Mouse (Mus musculus) CH12.LX (cell line): ENCODE measurements around the gene Slc34a1. TPM values are rescaled to one million over a fixed set of nuclear protein-coding genes. Genes with fewer than 3 reads are reported as not detected.

Source experiments
- DNase-seq: peaks from one replicate; pipeline ENCODE4 v3.0.0-alpha.2; 2013; ENCODE audit errors: extremely low read depth
- H3K27ac ChIP-seq: 2 replicates; pipeline ENCODE4 v1.5.1; 2012; ENCODE audit warnings: low read depth, mild to moderate bottlenecking, control low read depth, moderate library complexity; ENCODE audit not compliant: insufficient read depth
- H3K27me3 ChIP-seq: replicated peaks from 2 replicates; pipeline ENCODE3; 2012; ENCODE audit warnings: inconsistent platforms
- H3K36me3 ChIP-seq, 2 experiments: replicated peaks in 1 of 2; 2 replicates each; pipeline versions ENCODE3 to v1.6.1; 2012; ENCODE audit warnings: inconsistent platforms in 1 of 2, low read length in 1 of 2, mild to moderate bottlenecking in 1 of 2, mixed read lengths in 1 of 2, moderate library complexity in 1 of 2; ENCODE audit not compliant: control insufficient read depth in 1 of 2, insufficient read depth in 1 of 2
- H3K4me1 ChIP-seq, 2 experiments: 2 replicates each; pipeline ENCODE4 v1.6.1; 2012; ENCODE audit warnings: inconsistent platforms in 1 of 2, moderate library complexity in 1 of 2; ENCODE audit not compliant: insufficient read depth in 2 of 2, control insufficient read depth in 1 of 2
- H3K4me2 ChIP-seq: 2 replicates; pipeline ENCODE4 v1.6.1; 2012; ENCODE audit warnings: low read depth, mild to moderate bottlenecking, control low read depth; ENCODE audit not compliant: poor library complexity, insufficient read depth, severe bottlenecking
- H3K4me3 ChIP-seq, 3 experiments: fragments of 150-350 bp in 1 of 3; sonication (generic) in 1 of 3; replicated peaks in 1 of 3; 2 replicates each; pipeline versions ENCODE3 to v1.5.1; 2011 to 2012; ENCODE audit warnings: low read depth in 2 of 3, low read length in 2 of 3, mild to moderate bottlenecking in 2 of 3, moderate library complexity in 2 of 3, control low read depth in 1 of 3, improper control_type of control experiment in 1 of 3, inconsistent platforms in 1 of 3, mixed read lengths in 1 of 3; ENCODE audit not compliant: poor library complexity in 1 of 3
- H3K79me2 ChIP-seq: replicated peaks from 2 replicates; pipeline ENCODE4 v1.6.1; 2012; ENCODE audit warnings: mild to moderate bottlenecking, moderate library complexity; ENCODE audit not compliant: control insufficient read depth, poor library complexity, insufficient read depth, severe bottlenecking; ENCODE audit errors: extremely low read depth
- H3K9ac ChIP-seq: 2 replicates; pipeline ENCODE4 v1.6.1; 2012; ENCODE audit warnings: low read depth, mild to moderate bottlenecking, control low read depth, moderate library complexity; ENCODE audit not compliant: insufficient read depth
- H3K9me3 ChIP-seq: replicated peaks from 2 replicates; pipeline ENCODE3; 2012; ENCODE audit warnings: low read length, inconsistent platforms, mixed read lengths
- CHD1 ChIP-seq: IDR thresholded peaks from 2 replicates; pipeline ENCODE4 v1.6.1; 2012; ENCODE audit warnings: low read depth, low read length, improper control_type of control experiment, inconsistent platforms
- CHD2 ChIP-seq: IDR thresholded peaks from 2 replicates; pipeline ENCODE4 v1.6.1; 2011; ENCODE audit warnings: low read length, improper control_type of control experiment
- CTCF ChIP-seq, 2 experiments: IDR thresholded peaks in 1 of 2; conservative IDR thresholded peaks in 1 of 2; 2 replicates each; pipeline ENCODE4 v1.5.1; 2011 to 2012; ENCODE audit warnings: low read depth in 2 of 2, low read length in 2 of 2, improper control_type of control experiment in 1 of 2, inconsistent platforms in 1 of 2, mild to moderate bottlenecking in 1 of 2, moderate library complexity in 1 of 2
- E2F4 ChIP-seq: IDR thresholded peaks from 2 replicates; pipeline ENCODE4 v1.6.1; 2011; ENCODE audit warnings: low read depth, low read length, improper control_type of control experiment; ENCODE audit not compliant: insufficient replicate concordance
- ETS1 ChIP-seq: conservative IDR thresholded peaks from 2 replicates; pipeline ENCODE4 v1.6.1; 2012; ENCODE audit warnings: low read depth, mild to moderate bottlenecking, inconsistent platforms, low read length, improper control_type of control experiment, moderate library complexity
- GABPA ChIP-seq: IDR thresholded peaks from 2 replicates; pipeline ENCODE4 v1.6.1; 2012; ENCODE audit warnings: low read depth, low read length, improper control_type of control experiment, inconsistent platforms; ENCODE audit not compliant: insufficient replicate concordance
- KAT2A ChIP-seq: IDR thresholded peaks from 2 replicates; pipeline ENCODE4 v1.6.1; 2012; ENCODE audit warnings: low read length, improper control_type of control experiment, inconsistent platforms; ENCODE audit not compliant: insufficient replicate concordance
- MAFK ChIP-seq: IDR thresholded peaks from 2 replicates; pipeline ENCODE4 v1.6.1; 2011; ENCODE audit warnings: low read length, improper control_type of control experiment; ENCODE audit not compliant: insufficient replicate concordance
- MAX ChIP-seq: IDR thresholded peaks from 2 replicates; pipeline ENCODE4 v1.6.1; 2011; ENCODE audit warnings: low read length, improper control_type of control experiment
- MYC ChIP-seq: IDR thresholded peaks from 2 replicates; pipeline ENCODE4 v1.6.1; 2011; ENCODE audit warnings: low read depth, mild to moderate bottlenecking, improper control_type of control experiment, low read length
- NELFE ChIP-seq: IDR thresholded peaks from 2 replicates; pipeline ENCODE4 v1.6.1; 2011; ENCODE audit warnings: low read depth, low read length, improper control_type of control experiment
- PAX5 ChIP-seq: IDR thresholded peaks from 2 replicates; pipeline ENCODE4 v1.6.1; 2012; ENCODE audit warnings: low read length, inconsistent platforms, mixed read lengths
- POLR2A ChIP-seq: IDR thresholded peaks from 2 replicates; pipeline ENCODE4 v1.6.1; 2011; ENCODE audit warnings: low read depth, mild to moderate bottlenecking, improper control_type of control experiment, low read length
- POLR2AphosphoS2 ChIP-seq: IDR thresholded peaks from 2 replicates; pipeline ENCODE4 v1.6.1; 2011; ENCODE audit warnings: low read depth, low read length, improper control_type of control experiment
- RAD21 ChIP-seq: IDR thresholded peaks from 2 replicates; pipeline ENCODE4 v1.6.1; 2011; ENCODE audit warnings: low read depth, mild to moderate bottlenecking, low read length, improper control_type of control experiment, moderate library complexity
- SIN3A ChIP-seq: IDR thresholded peaks from 2 replicates; pipeline ENCODE4 v1.6.1; 2012; ENCODE audit warnings: low read length, improper control_type of control experiment, inconsistent platforms
- SMC3 ChIP-seq: IDR thresholded peaks from 2 replicates; pipeline ENCODE4 v1.6.1; 2011; ENCODE audit warnings: low read depth, low read length, improper control_type of control experiment
- USF2 ChIP-seq: conservative IDR thresholded peaks from 2 replicates; pipeline ENCODE4 v1.6.1; 2011; ENCODE audit warnings: low read depth, low read length, improper control_type of control experiment
- ZKSCAN1 ChIP-seq: IDR thresholded peaks from 2 replicates; pipeline ENCODE4 v1.6.1; 2012; ENCODE audit warnings: low read depth, inconsistent platforms, low read length, improper control_type of control experiment, borderline replicate concordance
- ZMIZ1 ChIP-seq: IDR thresholded peaks from 2 replicates; pipeline ENCODE4 v1.6.1; 2012; ENCODE audit warnings: low read depth, mild to moderate bottlenecking, inconsistent platforms, low read length, improper control_type of control experiment
- dilution Hi-C: fragments of 300-500 bp; cut with MboI; formaldehyde crosslinking; loops from 2 replicates; pipeline ENCODE4 v1.14.3; 2020; ENCODE audit warnings: low sequenced_read_pairs; ENCODE audit not compliant: extremely low pct_unique_long_range_greater_than_20kb, extremely low pct_ligation_motif_present
- in situ Hi-C: fragments of 300-500 bp; cut with MboI; formaldehyde crosslinking; loops from 3 replicates; pipeline ENCODE4 v1.14.3; 2019; ENCODE audit warnings: low sequenced_read_pairs, low pct_ligation_motif_present, low pct_unique_long_range_greater_than_20kb, mixed read lengths
- polyA plus RNA-seq: library from polyadenylated mRNA; unstranded; fragments of >175 nt; gene quantifications from 2 replicates; pipeline ENCODE4 v1.2.1, GENCODE M21; 2012; ENCODE audit warnings: low read depth; ENCODE audit not compliant: insufficient read length
- total RNA-seq, 2 experiments: library from RNA; depleted of rRNA; stranded (reverse); fragments of 300-350 nt in 1 of 2; fragments of >200 nt in 1 of 2; gene quantifications; 2 replicates each; pipeline ENCODE4 v1.2.3; 2012 to 2014

Slc34a1 gene
- total and polyA plus RNA-seq, 3 experiments: not detected

GRCm38 (mm10) chr13:55405783-55406390 is 7.9 kb downstream of the Slc34a1 start:
- Histone ChIP-seq H3K4me1 (peaks cover 9 to 25% of the 10 kb centered on the region in 2 experiments), H3K79me2 (no peaks in the 10 kb centered on the region), H3K36me3 (no peaks in the 10 kb centered on the region), H3K4me2 (peak overlapping the region; percentile 64), H3K4me3 (no peak overlapping the region), H3K27me3 (peaks cover 58% of the 10 kb centered on the region), H3K9me3 (no peaks in the 10 kb centered on the region), H3K27ac (no peak overlapping the region), H3K9ac (no peak overlapping the region)
- dilution Hi-C loops: no loop called here
- no peak for TF ChIP-seq ZKSCAN1
- in situ Hi-C loops: loop anchor here (5.0 kb wide), 1 partner anchor 116 kb away; no protein-coding TSS in a partner anchor
- no peak for DNase-seq

GRCm38 (mm10) chr13:55407341-55407740 is 9.4 kb downstream of the Slc34a1 start:
- H3K79me2 ChIP-seq: no peaks in the 10 kb centered on the region
- H3K27ac ChIP-seq: no peak overlapping the region
- no peak overlapping the region for H3K9ac ChIP-seq
- H3K4me1 ChIP-seq: peaks cover 7 to 25% of the 10 kb centered on the region in 2 experiments; a peak in 3 of 4 replicates
- peaks cover 51% of the 10 kb centered on the region for H3K27me3 ChIP-seq
- no peak overlapping the region for H3K4me3 ChIP-seq
- no peaks in the 10 kb centered on the region for H3K36me3 ChIP-seq
- no peak for DNase-seq
- in situ Hi-C loops: loop anchor here (5.0 kb wide), 1 partner anchor 115 kb away; no protein-coding TSS in a partner anchor
- no peak overlapping the region for H3K4me2 ChIP-seq
- dilution Hi-C loops: no loop called here
- no peaks in the 10 kb centered on the region for H3K9me3 ChIP-seq
- TF ChIP-seq ZKSCAN1 (no peak), MAX (no peak), SMC3 (no peak), NELFE (no peak), MYC (no peak), CHD2 (no peak), RAD21 (no peak), KAT2A (no peak), MAFK (no peak), CTCF (conservative IDR thresholded peaks at IDR 0.05 in 1 of 2, IDR thresholded peaks at IDR 0.05 in 1 of 2; ENCODE audit: low read depth in 2 of 2, low read length in 2 of 2) (no peak), CHD1 (no peak), ZMIZ1 (no peak), SIN3A (no peak)
- TF ChIP-seq, all 38 proteins: peak for 0

DNA sequence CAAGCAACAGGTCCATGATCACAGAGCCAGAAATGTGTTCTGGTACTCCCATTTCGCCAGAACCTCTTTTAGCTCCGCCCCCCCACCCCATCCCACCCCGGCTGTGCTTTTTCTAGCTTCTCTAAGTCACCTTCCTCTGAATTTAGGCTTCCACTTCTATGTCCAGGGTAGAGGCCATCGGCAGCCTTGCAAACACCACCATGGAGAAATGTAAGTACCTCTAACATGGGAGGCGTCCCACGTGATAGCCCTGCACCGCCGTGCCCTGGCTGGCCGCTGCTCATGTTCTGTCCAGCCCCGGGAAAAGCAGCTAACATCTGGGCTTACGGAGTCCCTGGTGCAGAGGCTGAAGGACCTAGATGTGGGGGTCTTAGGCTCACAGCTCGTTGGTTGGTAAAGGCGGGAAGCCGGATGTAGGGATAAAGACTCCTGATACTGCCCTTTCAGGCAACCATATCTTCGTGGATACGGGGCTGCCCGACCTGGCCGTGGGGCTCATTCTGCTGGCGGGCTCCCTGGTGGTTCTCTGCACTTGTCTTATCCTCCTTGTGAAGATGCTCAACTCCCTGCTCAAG is 10.6 kb downstream of the Slc34a1 start:
- no peak overlapping the region for H3K4me2 ChIP-seq
- dilution Hi-C loops (no loop called here), in situ Hi-C loops (loop anchor here (5.0 kb wide), 1 partner anchor 114 kb away; no protein-coding TSS in a partner anchor)
- H3K4me3 ChIP-seq: no peak overlapping the region
- H3K4me1 ChIP-seq: peaks cover 7 to 24% of the 10 kb centered on the region in 2 experiments; a peak in 3 of 4 replicates
- no peak for TF ChIP-seq MAFK
- no peak for TF ChIP-seq ZMIZ1
- TF ChIP-seq GABPA: no peak
- no peak for TF ChIP-seq MAX
- TF ChIP-seq MYC: no peak
- no peak for TF ChIP-seq E2F4
- no peak for TF ChIP-seq PAX5
- TF ChIP-seq ETS1: no peak
- TF ChIP-seq POLR2AphosphoS2: no peak
- TF ChIP-seq CTCF (conservative IDR thresholded peaks at IDR 0.05 in 1 of 2, IDR thresholded peaks at IDR 0.05 in 1 of 2; ENCODE audit: low read depth in 2 of 2, low read length in 2 of 2): no peak
- no peak for TF ChIP-seq POLR2A
- TF ChIP-seq KAT2A: no peak
- TF ChIP-seq USF2: no peak
- peaks cover 48% of the 10 kb centered on the region for H3K27me3 ChIP-seq
- H3K27ac ChIP-seq: no peak overlapping the region
- H3K9ac ChIP-seq: no peak overlapping the region
- DNase-seq: no peak
- no peaks in the 10 kb centered on the region for H3K36me3 ChIP-seq
- no peaks in the 10 kb centered on the region for H3K9me3 ChIP-seq
- no peaks in the 10 kb centered on the region for H3K79me2 ChIP-seq
